Mouse (Mus musculus): Measurements from ENCODE around the gene 4931440F15Rik.
"Not testable (repeated sequence)": the region's sequence is repeated elsewhere in the genome, so short reads cannot be mapped to it uniquely, and the experiment has no call there.

Gene 4931440F15Rik

DNA sequence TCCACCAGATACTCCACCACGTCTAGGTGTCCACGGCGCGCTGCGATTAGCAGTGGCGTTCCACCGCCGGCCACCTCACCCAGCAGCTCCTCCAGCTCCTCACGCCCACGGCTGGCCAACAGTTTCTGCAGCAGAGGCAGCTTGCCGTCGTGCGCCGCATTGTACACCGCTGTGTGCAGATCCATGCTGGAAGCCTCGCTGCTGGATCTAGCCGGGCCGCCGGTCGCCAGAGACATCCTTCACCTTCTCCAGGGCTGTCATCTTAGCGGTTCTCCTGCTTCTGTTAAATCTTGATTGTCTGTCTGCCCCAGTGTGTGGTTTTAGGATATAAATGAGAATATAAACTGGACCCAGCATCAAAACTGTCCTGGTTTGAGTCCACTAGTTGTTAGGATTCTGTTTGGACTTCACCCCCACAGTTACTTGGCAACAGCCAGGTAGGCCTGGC, at the start of gene 4931440F15Rik:
TSS of gene 4931440F15Rik (minus strand) at position 398 of the 448 bp plus-strand sequence.
- not testable (repeated sequence) for DNase-seq

DNA sequence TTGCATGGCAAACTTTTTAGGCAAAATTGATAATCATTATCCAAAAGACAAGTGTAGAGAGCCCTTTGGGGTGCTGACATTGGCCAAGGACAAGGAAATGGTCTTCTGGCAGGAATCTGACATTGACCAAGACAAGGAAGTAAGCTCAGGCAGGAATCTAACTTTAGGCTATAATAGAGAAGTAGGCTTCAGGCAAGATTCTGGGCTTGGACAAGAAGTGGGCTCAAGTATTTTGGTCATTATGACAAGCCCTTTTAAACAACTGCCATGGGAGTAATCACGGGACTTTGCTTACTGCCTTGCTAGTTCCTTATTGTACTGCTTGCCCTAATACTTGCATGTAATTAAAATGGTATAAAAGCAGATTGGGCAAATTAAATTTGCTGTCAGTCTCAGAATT, 49.3 kb upstream of the 4931440F15Rik start:
- DNase-seq, result peak; percentile 42

DNA sequence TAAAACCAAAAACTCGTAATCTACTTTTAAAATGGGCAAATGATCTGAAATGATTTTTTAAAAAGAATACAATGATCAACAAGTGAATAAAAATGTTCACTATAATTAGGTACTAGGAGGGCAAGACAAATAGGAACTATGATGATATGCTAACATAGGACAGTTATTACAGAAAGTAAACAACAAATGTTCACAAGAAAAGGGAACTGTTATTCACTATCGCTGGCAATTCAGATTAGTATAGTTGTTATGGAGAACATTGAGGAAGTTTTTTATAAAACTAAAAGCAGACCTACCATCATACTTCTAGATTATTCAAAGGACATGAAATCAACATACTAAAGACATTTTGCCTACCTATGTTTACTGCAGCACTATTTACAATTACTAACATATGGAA, 44.7 kb upstream of the 4931440F15Rik start:
- no peak for DNase-seq

DNA sequence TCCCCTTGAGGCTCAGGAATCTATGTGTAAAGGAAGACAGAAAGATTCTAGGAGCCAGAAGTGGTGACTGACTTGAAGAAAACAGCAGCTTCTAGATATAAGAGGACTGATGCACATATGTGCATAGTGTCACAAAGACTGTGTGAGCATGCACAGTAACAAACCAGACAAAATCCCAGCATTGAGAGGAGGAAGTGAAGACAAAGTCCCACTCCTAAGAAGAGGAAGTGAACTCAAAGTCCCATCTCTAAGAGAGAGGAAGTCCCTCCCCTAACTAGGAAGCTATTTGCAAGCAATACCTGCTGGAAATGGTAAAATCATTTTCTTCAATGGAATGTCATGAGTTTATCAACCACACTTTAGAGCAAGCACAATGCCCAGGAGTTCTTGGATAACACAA, 38.8 kb upstream of the 4931440F15Rik start:
- DNase-seq, result no peak

DNA sequence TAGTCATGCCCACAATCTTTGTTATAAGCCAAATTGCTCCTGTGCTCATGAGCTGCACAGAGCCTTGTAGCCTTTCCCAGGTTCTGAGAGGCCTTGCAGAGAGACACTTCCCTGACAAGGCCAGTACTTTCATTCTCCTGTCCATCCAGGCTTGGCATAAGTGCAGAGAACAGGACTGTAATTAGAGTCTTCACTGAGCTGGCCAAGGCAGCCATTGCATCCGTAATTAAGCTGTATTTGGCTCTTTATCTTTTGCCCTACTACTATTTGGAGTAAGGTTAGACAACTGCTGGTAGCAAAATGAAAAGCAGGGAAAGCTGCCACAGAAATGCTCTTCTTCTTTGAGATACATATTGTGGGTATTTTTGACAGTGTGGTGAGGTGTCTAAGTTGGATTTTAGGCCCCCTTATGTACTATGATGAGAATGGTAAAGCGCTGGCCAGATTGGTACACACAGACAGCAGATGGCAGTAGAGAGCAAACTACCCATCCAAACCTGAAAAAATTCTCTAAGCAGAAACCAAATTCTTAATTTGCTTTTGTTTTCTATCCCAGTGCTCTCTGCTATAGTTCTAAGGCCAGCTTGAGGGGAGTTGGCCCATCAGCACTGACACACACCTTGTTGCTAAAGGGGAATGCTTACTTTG, 36.4 kb upstream of the 4931440F15Rik start:
- no peak for DNase-seq

DNA sequence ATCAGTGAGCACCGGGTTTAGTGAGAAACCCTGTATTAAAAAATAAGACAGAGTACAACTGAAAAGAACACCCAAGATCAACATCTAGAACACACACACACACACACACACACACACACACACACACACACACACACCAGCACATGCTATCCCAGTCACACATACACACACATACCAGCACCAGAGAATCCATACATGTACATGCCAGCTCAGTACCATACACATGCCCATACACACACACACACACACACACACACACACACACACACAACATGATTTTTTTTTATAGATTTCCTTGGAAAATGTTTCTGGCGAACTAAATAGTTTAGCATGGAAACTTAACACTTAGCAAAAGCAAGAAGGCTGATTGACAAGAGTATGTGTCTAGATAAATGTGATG, 35.6 kb upstream of the 4931440F15Rik start:
- no peak for DNase-seq

DNA sequence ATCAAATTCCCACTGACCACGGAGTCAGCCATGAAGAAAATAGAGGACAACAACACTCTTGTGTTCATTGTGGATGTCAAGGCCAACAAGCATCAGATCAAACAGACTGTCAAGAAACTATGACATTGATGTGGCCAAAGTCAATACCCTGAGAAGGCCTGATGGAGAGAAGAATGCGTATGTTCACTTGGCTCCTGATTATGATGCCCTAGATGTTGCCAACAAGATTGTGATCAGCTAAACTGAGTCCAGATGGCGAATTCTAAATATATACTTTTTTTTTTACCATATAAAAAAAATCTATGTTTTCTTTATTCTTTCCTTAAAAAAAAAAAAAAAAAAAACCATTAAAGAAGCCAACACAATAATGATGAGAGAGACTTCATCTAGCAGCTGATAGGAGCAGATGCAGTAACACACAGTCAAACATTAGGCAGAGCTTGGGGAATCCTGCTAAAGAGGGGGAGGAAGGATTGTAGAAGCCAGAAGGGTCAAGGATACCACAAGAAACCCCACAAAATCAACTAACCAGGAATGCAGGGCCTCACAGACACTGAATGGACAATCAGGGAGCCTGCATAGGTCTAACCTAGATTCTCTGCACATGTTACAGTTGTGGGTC, 15.2 kb upstream of the 4931440F15Rik start:
- no peak for DNase-seq

DNA sequence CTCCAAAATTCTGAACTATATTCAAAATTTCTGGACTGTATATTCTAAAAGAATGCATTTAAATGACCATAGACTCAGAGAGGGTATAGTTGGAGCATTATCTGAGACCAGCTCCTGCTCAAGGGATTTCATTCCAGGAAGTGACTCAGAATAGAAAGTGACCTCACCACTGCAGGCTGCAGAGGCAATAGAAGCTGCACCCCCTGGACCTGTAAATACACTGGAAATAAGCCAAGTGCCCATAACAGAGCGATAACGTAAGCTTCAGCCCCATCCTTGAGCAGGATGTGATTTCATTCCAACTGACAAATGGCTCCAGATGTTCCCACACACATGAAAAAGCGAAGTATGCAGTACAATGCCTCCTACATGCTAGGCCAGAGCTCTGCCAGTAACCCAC, 14.3 kb upstream of the 4931440F15Rik start:
- DNase-seq, result peak; percentile 32

DNA sequence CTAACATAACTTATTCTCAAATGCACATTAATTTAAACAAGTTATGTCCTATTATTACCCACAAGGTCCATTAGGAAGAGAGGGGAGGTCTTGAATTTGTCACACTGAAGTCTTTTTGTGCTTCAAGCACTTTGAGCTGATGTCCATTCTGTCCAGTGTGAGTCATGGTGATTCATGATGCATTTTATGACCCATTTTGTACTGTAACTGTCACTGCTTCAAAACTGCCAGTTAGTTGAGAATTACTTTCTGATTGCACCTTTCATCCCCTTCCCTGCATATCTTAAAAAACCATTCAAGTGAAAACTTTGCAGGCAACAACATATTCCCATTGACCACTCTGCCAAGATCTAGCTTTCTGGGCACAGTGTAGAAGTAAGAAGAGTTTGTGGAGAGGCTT, 11.6 kb upstream of the 4931440F15Rik start:
- no peak for DNase-seq

DNA sequence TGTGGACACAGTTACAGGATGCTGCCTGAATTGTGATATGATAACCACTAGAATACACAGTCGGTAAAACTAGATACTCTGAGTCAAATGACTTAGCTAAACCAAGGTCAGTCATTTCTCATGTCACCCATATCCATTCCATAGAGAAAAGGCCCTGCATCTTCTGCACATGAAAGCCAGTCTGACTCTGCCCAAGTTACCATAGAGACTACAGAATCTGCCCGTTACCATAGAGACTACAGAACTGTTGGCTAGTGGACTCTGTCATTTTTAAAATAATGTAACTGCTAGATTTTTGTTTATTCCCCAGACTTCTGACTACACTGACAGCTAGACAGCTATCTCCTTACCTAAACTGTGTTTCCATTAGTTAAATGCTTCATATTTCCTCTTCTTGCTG, 2.3 kb upstream of the 4931440F15Rik start:
- peak; percentile 45 for DNase-seq

DNA sequence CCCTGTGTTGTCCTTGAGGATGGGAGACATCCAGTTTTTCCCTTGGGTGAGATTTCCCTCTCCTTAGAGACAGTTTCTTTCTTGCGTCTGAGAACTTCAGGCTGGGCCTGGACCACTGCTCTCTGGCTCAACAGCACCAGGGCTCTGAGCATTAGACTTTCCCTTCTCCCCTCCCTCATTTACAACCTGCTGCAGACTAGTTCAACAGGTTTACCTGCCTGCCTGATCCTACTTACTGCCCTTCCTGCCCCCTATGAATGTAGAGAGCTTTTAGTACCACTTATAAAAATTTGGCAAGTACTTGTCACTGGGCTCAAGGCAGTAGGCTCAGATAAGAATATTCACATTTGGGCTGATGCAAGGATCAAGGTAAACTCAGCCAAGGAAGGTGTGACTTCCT, 533 bp upstream of the 4931440F15Rik start:
- no peak for DNase-seq

DNA sequence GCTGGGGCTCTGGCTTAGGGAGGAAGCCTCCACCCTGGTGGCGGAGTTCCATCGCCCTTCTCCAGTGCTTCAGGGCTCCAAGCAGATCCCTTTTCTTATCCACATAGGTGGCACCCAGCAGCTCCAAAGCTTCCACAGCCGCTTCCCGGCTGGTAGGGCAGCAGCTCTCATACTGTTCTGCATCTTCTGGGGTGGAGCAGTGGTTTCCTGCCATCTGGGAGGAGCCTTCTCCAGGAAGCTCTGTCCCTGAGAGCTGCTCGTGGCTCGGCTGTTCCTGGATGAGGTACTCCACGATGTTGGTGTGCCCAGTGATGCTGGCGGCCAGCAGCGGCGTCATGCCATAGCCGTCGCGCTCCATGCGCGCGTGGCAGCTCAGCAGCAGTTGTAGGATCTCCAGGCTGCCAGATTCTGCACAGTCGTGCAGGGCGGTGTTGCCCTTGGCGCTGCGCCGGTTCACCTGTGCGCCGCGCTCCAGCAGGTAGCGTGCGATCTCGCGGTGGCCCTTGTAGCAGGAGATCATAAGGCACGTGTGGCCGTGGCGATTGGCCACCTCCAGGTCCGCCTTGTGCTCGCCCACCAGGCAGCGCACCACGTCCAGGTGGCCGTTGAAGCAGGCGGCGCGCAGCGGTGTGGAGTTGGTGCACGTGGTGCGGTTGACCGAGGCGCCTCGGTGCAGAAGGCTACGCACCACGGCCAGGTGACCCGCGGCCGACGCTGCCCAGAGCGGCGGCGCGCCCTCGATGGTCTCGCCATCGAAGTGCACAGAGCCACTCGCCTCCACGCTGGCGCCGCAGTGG, 796 bp downstream of the 4931440F15Rik start:
- DNase-seq, result not testable (repeated sequence)

DNA sequence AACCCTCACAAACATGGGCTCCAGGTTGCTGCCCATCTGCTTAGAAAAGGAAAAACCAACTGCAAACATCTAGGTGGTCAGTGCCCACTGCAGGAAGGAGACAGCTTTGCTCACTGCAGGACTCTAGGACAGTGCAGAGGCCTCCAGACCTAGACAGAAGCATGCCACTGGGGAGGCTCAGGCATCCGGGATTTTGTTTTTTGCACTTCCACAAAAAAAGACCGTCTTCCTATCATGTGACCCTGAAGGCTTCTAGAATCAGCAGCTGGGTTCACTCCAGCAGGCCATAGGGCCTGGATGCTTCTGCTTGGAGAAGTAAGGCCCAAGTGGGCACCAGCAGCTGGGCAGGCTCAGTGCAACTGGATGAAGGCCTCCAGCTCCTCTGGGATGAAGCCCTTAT, 2.3 kb downstream of the 4931440F15Rik start:
- no peak for DNase-seq

DNA sequence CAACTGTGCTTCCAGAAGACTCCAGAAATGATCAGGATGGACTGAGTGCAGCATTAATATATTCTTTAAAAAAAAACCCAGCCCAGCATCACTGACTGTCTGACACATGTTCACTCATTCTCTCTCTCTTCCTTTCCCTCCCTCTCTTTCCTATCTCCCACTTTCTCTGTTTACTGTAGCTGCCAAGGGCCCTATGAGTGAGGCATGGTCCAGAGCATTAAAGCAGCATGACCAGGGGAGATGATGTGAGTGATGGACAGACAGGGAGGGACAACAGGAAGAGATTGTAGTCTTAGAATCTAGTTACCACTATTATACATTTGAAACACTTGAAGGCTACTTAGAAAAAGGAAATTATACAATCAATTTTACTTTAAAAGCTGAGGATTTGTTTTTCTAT, 9.8 kb downstream of the 4931440F15Rik start:
- DNase-seq, result no peak

DNA sequence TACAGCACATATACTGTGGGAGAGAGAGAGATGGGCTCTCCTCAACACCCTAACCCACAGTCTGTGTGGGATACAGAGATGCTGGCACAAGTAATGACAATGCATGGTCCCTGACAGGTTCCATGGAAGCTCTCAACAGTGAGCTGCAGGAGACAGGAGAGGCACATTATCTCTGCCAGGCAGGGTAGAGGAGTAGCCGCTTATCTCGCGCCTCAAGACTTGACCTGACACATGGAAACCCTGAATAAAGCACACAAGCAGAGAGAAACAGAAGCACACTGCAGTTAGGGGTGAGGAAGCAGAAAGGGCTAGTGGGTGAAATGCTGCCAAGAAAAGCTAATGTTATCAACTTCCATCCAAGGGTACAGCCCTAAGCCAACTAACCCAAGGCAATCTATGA, 10.2 kb downstream of the 4931440F15Rik start:
- DNase-seq, result no peak

DNA sequence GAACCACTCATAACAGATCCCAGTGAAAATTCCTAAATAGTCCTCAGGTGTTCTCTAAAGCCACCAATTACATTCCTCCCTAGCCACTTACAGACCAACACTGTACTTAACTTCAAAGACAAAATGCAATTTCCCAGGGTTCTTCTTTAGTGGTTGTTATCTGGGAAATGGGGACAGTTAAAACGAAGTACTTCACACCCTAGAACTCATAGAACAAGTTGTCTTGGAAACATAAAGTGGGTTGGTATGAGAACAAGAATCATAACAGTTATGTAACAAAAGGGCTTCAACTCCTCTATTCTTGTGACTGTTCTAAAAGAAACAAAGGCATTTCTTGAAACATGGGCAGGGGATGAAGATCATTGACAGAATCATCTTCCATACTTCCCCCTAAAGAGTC, 12.2 kb downstream of the 4931440F15Rik start:
- no peak for DNase-seq

DNA sequence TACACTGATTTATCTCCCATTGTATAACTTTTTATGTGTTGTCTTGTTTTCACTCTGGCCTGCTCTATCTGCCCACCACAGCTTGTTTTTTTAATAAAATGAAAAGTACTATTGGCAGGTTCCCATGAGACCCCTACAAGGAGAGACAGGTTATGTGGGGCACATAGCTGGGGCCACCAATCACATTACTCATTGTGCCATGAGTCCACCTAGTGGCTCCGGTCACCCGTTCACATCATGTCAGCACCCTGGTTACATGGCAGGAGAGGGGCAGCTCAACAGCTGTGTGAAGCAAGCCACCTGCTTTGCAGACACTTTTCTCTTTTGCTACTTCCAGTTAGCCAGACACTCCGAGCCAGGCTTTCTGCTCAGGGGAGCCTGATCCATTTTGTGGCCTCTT, 13.0 kb downstream of the 4931440F15Rik start:
- no peak for DNase-seq

DNA sequence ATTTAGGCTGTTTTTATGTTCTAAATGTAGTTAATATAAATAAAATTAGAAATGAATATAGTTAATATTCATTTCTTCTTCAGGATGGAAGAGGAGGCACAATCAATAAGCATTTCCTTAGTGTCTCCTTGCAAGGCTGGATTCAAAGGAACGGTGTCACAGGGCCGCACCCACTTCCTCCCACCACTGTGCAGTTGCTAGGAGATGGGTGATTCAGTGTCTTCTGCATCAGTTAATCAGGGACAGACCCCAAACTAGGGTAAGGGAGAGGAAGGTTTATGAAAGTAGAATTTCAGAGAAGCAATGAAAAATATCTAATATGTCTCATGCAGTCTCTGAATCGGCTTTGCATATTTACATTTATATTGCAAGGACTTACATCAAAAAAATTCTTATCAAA, 15.1 kb downstream of the 4931440F15Rik start:
- DNase-seq, result no peak

DNA sequence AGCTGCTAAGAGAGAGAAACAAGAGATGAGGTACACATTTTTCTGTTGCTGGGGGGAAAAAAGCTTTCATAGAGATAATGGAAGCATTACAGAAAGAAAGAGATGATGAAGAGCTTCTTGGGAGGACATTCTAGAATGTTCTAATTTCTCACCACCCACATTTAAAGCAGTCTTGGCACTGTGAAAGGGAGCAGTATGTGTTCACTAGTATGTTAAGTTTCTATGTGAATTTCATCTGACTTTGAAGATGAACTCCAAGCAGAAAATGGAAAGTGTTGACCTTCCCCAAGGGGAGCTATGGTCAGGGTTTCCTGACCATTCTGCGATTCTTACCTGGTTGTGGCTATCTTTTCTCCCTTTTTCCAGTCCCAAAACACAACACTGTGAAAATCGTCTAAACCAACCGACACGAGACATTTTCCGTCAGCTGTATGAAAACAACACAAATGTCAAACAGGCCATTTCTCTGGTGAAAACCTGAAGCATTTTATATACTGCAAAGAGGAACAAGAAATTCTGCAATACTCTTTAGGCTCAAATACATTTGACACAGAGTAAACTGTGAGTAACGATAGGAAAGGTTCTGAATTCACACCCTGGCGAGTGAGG, 16.4 kb downstream of the 4931440F15Rik start:
- no peak for DNase-seq

DNA sequence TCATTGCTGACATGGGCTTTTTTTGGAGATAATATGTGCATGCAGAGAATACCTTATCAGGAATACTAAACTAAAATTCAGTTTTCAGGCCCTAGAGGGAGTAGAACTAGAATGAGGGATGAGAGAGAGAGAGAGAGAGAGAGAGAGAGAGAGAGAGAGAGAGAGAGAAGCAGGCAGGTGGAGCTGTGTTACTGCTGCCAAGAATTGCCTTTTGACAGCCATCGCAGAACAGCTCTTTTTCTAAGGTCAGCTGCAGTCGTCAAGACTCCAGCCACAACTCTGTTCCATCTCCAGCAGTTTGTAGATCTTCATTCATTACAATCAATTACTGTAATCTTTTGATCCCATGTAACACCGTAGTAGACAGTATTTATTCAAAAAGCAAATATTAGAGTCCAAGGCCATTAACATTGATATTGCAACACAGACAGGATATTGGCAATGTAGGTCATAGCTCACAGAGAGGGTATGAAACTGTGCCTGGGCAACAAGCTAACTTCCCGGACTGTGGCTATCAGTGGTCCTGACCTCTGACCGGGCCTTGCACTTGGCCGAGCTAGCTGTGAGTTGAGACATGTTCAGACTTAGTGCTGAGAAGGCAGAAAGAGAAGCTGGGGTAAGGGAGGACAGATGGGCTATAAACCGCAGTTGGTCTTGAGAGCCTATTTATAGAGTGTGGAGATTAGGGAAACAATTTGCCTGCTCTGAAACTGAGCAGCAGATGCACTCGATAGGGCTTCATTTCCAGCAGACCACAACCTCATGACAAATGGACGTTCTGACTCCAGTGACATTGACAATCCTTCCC, 17.1 kb downstream of the 4931440F15Rik start:
- DNase-seq, result peak; percentile 83

DNA sequence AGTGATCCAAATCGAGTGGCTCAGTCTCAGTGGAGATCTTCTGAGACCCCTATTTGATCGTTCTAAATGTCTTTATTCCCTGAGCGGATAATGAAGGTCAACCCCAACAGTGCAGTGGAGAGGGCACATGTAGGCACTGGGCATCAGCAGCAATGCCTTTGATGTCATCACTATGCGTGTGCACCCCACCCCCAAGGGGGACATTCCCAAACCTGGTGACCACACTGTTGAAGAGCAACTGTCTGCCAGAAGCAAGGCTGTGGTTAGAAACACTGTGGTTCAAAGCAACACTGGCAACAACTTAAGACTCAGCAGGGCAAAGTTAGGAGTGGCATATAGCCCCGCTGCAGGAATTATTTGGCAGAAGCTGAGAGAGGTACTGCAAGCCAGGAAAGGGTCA, 18.1 kb downstream of the 4931440F15Rik start:
- DNase-seq, result no peak

Data from layer of hippocampus, adult 9-11 months (tissue).